Mouse (Mus musculus): ENCODE results near the gene Hbs1l. TPM values are rescaled to one million over a fixed set of nuclear protein-coding genes. Genes with fewer than 3 reads are reported as not detected.
A peak's percentile ranks its signal among the peaks of the same experiment; 100 is the strongest.

Gene Hbs1l
- 10 to 100 TPM; 58.9 to 61.1 TPM for total RNA-seq (2021)
- long read RNA-seq, experiment 1, transcript Hbs1l-209 (18 exons, 2,733 nt), result major isoform, 112 of 150 reads
- long read RNA-seq, experiment 1, partial matches to known transcripts, result 6 of 150 reads
- long read RNA-seq, experiment 1, other reads (novel, unspliced or antisense), result 28 of 150 reads
- long read RNA-seq, experiment 2, transcript Hbs1l-209 (18 exons, 2,733 nt), result major isoform, 130 of 163 reads
- long read RNA-seq, experiment 2, partial matches to known transcripts, result 10 of 163 reads
- long read RNA-seq, experiment 2, other reads (novel, unspliced or antisense), result 19 of 163 reads

DNA sequence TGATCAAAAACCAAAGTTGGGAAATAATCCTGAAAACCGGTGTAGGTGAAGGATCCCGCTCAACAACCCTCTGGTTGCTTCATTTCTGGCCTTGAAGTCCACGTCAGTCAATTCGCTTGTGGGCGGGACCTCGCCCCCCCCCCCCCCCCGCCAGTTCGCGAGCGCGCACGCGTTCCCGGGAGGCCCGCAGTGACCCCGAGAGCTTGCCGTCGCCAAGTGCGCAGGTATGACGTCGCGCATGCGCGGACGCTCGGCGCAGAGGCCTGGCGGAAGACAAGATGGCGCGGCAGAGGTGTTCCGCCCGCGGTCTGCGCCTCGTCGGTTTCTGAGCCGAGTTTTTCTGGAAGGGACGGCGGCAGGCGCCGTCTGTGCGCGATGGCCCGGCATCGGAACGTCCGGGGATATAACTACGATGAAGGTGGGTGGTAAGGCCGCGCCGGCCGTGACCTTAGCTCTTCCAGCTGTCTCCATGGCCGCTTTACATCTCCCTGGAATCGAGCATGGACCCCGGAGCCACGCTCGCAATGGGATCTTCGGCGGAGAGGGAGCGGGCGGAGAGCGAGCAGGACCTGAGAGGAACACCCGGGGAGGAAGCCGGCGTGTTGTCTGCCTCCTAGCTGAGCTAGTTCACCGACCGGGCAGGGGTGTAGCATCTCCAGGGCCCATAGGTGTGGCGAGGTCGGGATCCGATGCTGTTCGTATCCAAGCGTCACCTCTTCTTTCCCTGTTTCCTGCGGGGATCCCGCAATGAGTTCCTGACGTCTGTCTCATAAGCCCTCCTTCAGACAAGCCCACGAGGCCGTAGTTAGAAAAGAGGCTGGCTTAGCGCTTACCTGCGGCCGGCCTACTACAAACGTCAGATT, at the start of gene Hbs1l:
Gene Hbs1l (plus strand): TSS at position 221 of the 863 bp plus-strand sequence.
- DNase-seq (ENCODE audit: low spot score in 2 of 2), result peak; percentile 82 to 91

DNA sequence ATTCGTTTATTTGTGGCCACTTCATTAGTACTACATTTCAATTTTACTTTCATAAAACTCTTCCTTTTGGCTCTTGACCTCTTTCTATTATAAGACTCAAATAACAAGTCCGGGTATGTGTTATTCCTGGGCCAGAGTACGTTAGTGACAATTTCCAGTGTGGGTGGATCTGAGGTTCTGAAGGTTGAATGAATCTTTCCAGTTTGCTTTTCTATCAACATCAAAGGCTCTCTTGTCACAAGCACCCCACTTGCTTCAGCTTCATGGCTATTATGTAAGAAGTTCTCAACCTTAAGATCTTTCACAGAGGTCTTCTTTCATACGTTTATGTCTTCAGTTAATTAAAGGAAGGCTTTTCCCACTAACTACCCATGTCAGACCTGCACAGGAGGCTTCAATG, 47.2 kb upstream of the Hbs1l start:
- no peak for DNase-seq (ENCODE audit: low spot score in 2 of 2)

DNA sequence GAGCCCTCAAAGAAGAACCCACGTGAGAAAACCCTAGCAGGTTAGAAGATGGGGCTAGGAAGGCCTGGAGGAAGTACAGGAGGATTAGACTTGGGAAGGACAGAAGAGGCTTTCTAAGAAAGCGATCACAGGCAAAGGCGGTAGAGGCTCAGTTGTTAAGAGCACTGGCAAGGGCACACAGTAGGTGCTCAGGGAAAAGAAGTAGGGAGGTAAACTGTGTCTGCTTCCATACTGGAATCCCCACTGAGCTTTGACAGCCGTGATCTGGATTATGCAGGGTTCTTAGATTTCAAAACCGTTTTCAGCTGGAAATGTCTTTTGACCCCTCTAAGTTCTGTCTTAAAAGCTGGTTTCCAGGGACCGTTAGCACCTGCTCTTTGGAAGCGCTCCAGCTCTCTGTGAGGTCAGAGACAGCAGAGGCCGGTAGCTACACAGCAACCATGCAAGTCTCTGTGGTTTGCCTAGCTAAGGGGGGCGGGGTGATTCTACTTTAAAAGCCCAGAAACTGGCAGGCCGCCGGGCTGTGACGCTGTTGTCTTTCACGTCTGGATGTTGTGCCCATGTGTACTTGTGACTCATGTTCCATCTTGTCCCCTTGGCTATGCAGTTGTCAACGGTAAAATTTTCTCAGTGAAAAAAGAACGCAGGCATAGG, 43.8 kb upstream of the Hbs1l start:
- peak in 1 of 2 experiments; percentile 12 for DNase-seq (ENCODE audit: low spot score in 2 of 2)

DNA sequence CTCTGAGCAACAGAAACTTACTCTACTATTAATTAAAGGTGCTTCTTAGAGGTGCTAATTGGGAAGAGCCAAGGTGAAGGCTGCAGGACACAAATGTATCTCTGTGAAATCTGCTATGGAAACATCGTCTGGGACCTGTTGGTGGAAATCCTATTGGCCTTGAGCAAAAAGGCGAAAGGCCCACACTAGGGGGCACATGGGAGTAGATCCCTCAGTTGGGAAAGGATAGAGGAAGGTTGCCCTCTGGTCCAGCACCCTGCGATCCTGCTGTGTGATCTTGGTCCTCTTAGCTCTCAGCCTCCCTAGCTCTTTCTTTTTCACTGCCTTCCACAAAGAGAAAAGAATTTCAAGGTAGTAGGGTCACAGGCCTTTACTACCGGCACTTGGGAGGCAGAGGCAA, 43.0 kb upstream of the Hbs1l start:
- DNase-seq (ENCODE audit: low spot score in 2 of 2), result no peak

DNA sequence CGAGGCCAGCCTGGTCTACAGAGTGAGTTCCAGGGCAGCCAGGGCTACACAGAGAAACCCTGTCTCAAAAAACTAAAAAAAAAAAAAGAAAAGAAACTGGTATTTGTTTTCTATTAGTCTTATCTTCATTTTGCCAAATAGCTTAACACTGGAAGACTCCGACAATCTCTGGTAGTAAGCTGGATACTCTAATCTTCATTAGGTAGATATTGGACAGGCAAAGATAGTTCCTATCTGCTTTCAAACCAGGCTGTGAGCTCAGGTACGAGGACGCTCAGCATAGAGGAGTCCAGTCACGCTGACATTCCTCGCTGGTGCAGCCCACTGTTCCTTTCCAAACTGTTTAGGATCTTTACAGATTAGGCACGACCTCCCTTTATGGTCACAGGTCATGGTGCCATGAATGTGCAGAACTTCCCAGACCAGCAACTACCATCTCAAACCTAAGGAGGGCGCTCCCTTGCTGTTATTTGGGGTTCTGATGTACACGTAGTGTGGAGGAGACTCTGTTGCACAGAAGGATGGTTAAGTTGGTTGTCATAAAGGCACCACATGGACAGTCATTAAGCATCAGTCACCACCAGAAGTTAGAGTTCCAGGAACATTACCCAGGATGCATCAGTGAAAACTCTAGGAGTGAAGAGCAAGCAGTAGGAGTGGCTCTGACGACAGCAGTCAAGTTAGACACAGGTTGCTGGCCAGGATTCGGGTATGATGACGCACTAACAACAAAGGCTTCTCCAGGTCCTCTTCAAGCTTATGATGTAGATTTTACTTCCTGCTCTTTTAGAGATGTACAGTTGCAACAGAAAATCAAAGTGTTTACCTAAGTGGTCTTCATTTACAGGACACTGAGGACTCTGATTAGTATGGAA, 41.3 kb upstream of the Hbs1l start:
- no peak for DNase-seq (ENCODE audit: low spot score in 2 of 2)

DNA sequence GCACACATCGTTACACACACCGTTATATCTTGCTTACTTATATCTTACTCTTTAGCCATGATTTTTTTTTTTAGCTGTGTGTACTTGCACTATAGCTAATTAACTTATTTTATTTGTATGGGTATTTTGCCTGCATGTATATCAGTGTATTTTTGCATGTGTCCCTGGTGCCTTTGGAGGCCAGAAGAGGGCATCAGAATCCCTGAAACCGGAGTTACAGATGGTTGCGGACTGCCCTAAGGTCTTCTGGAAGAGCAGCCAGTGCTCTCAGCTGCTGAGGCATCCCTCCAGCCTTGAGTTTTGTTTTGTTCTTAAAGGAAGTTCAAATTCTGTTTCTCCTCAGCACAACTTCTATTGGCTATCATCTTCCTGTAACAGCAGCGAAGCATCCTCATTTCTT, 38.5 kb upstream of the Hbs1l start:
- no peak for DNase-seq (ENCODE audit: low spot score in 2 of 2)

DNA sequence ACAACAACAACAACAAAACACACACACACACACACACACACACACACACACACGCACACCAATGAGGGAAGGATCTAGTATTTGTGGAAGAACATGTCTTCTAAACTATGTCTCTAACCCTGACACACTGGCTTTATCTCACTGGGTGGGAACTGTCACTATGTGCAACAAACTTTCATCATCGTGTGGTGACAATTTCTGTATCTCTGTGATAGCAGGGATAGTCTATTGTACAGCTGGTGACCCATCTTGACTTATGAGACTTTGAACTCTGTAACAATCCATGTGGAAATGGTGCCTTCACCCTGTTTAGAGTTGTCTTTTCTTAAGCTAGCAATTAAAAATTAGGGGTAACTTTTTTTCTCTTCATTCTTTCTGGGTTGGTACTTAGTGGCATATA, 36.1 kb upstream of the Hbs1l start:
- no peak for DNase-seq (ENCODE audit: low spot score in 2 of 2)

DNA sequence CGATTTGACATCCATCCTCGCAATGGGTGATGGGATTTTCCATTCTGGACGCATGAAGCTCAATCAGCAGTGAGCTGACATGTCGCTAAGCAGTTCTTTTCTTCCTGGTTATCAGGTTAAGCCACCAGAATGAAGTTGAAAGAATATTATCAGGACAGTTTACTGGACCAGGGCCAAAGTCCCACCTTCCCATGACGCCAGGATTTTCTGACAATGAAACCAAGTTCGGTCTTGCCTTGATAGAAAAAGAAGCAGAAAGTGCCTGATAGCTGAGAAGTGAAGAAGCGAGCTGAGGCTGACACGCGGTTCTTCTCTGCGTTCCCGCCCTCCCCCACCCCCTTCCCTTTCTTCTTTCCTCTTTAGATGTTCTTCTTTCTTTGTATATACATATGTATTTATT, 30.6 kb upstream of the Hbs1l start:
- no peak for DNase-seq (ENCODE audit: low spot score in 2 of 2)

DNA sequence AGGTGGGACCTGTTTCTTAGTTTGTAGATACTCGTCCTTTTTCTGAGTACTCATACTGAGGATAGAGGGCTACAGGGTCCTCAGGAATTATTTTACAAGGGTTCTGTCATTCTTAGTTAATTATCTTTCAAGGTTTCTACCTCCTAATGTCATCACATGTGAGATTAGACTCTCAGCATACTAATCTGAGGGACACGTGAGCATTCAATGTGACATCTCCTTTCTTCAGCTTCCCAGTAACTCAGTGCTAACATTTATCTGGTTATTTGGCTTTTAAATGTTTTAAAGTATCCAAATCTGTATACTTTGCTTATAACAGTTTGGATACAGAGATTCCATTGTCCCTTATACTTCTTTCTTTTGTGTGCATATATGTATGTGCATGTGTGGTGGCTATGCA, 28.3 kb upstream of the Hbs1l start:
- no peak for DNase-seq (ENCODE audit: low spot score in 2 of 2)

DNA sequence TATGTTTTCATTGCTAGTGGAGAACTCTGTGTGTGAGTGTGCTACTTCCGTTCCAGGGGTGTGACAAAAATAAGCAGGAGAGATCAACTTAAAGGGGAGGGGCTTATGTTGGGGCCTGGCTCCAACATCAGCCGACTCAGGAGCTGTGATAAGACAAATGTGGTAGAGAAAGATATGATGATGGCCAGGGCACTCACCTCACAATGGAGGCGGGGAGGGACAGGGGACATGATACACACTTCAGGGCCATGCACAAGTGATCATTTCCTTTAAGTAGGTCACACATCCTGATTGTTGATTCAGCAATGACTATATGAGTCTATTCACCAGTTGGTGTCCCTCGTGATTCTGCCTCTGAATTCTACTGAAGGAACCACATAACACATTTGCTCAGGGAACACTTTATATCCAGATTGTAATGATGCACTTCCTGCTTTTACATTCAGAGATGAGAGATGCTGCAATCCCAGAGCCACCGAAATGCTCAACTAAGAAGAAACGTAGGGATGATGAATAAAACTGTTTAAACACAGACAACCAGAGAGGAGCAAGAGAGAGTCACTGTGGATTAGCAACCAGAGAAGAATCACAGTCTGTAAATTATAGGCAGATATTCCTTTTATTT, 26.9 kb upstream of the Hbs1l start:
- no peak for DNase-seq (ENCODE audit: low spot score in 2 of 2)

DNA sequence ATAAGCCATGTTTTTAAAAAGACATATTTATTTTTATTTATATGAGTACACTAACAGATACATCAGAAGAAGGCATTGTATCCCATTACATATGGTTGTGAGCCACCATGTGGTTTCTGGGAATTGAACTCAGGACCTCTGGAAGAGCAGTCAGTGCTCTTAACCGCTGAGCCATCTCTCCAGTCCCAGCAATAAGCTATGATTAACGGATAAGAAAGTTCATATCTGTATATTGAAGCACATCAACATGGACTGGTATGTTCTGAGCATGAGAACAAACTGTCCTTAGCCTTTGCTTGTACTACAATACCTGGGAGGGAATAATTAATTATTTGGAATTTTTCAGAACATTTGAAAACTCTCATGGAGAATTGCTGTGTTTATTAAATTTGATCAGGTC, 25.9 kb upstream of the Hbs1l start:
- no peak for DNase-seq (ENCODE audit: low spot score in 2 of 2)

DNA sequence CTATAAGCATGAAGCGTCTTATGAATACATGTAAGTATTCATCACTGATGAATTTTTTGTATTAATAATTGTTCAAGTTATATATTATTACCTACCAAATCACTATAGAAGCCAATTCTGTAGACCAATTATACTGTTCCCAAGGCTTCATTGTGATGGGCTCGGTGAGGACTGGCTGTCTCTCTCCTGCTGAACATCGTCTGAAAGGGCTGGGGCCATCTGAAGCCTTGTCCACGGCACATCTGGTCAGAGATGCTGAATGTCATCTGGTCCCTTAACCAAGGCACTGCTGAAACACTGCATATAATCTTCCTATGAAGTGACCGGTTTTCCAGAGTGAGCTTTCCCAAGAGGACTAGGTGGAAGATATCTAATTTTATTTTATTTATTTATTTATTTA, 24.9 kb upstream of the Hbs1l start:
- no peak for DNase-seq (ENCODE audit: low spot score in 2 of 2)

DNA sequence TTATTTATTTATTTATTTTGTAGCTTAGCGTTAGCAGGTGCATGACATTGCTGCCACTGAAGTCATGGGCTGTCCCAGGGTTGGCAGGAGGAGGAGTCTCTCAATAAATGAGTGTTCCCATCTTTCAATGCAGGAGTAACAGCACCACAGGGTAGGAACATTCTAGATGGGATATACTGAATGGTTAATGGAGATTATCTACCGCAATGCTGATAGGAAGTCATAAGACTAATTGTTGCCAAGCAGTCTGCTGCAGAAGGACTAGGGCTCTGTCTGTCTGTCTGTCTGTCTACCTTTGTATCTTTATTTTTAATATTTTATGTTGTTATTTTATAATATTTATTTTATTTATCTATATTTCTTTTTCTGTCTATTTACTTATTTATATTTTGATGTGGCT, 24.5 kb upstream of the Hbs1l start:
- DNase-seq (ENCODE audit: low spot score in 2 of 2), result no peak

DNA sequence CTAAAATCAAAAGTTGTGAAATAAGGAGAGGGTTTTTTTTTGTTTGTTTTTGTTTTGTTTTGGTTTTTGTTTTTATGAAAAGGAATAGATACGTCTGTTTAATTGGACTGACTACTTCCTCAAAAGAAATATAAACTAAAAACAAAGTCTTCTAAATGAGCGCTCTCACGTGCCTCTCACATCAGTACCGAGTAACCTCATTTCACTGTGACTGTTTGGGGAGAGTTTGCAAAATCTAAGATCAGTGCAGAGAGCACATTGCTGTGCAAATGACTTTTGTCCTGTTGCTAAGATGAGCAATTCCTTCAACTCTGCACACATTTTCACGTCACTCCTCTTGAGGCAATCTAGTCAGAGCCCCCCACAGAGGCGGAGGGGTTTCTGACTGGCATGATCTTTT, 24.0 kb upstream of the Hbs1l start:
- DNase-seq (ENCODE audit: low spot score in 2 of 2), result no peak

DNA sequence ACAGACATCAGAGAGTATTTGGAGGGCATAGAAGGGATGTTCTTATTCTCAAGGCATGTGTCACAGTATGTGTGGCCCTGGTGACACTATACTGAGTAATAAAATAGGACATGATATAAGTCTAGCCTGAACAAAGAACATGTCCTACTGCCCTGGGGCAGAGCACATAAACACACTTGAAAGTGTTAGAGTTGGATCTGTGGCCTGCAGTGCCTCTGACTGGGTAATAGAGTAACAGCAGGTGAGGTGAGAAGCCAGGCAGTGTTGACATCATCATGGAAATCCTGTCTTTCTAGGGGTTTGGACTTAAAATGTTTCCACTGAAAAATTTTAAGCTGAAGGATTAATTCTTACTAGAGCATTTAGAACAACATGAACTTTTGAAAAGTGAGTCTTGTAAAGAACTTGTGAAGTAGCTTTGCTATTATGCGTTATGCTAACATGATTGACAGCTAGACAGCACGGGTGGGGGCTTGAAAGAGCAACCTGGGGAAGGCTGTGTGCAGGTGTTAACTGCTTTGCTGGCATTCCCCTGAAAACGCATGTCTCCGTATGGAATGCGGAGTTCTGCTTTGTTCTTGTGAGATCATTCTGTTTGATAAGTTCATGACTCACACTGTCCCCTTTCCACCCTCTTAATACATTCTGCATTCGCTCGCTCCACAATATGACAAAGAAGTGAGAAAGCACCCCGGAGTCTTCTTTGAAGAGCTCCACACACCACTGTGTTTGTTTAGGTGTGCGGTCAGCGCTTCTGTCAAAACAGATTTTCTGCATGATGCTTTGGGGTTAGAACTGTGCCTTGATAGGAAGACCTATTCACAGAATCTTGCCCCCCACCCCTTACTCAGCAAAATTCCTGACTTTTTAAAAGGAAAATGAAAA, 8.3 kb upstream of the Hbs1l start:
- DNase-seq (ENCODE audit: low spot score in 2 of 2), result no peak

DNA sequence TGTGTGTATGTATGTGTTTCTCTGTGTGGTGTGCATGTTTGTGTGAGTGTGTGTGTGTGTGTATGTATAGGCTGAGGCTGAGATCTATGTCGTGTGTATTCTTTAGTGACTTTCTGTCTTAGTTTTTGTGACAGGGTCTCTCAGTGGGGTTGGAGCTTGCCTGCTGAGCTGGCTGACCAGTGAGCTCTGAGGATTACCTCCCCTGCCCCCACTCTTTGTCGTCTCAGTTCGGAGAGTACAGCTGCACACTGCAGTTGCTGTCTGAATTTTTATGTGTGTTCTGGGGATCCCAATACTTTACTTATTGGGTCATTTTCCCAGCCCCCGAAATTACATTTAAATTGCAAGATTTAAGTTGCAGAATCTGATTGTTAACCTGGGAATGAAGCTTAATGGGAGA, 4.6 kb upstream of the Hbs1l start:
- DNase-seq (ENCODE audit: low spot score in 2 of 2), result no peak

DNA sequence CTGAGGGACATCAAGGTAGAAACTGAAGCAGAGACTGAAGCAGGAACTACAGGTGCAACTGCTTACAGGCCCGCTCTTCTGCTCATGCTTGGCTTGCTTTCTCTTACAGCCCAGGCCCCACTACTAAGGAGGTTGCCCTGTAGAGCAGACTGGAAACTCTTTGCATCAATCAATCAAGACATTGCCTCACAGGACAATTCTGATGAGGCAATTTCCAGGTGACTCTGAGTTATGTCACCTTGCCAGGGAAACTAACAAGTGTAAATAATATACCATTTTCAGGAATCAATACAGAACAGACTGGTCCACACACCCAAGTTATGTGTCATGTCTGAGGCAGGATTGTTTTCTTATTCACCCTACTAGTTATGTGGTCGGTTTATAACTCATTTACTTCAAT, 1.6 kb upstream of the Hbs1l start:
- no peak for DNase-seq (ENCODE audit: low spot score in 2 of 2)

DNA sequence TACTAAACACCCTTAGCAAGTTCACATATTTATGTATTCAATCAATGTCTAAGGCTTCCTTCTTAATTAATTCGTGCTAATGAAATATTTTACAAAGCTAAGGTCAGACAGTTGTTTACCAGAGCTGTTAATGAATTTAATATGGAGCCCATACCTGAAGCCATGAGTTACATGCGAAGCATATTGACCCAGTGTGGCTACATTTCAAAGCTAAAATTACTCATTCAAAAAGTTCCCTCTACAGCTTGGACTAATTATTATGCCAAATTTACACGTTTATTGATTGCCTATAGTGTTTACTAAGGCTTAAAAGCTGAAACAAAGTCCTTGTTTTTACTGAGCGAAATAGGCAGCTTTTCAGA, 401 bp upstream of the Hbs1l start:
- DNase-seq (ENCODE audit: low spot score in 2 of 2), result no peak

DNA sequence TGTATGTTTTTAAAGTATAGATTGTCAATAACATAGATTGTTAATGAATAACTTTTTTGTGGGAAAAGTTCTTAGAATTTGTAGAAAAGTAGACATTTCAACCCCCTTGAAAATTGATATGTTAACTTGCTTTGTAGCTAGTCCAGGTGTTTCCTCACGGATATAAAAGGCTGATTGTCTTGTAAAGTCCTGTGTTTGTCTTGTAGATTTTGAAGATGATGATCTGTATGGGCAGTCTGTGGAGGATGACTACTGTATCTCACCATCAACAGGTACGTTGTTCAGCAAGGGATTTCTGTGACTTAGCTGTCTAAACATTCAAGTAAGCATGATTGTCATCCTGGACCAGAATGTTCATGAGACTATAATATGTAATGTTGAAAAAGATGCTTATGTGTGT, 3.2 kb downstream of the Hbs1l start:
- no peak for DNase-seq (ENCODE audit: low spot score in 2 of 2)

DNA sequence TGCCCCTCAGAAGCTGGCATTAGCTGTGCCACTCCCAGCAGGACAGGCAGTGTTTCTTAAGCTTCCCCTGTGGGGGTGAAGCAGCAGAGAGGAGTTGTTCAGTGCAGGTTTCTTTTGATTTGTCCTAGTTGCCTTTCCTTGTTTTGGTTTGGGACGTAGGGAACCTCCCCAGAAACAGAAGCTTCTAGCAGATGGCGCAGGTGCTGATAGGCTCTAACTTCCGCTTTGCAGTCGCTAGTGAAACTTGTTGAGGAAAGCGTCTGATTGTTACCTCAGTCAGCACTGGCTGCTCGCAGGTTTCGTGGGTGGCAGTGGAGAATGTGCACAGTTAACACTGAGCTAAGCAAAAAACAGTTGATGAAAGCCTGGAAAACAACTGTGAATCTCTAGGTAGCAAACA, 6.0 kb downstream of the Hbs1l start:
- DNase-seq (ENCODE audit: low spot score in 2 of 2), result no peak
